Mouse (Mus musculus): ENCODE results near the gene Scn1b.

The Scn1b gene

DNA sequence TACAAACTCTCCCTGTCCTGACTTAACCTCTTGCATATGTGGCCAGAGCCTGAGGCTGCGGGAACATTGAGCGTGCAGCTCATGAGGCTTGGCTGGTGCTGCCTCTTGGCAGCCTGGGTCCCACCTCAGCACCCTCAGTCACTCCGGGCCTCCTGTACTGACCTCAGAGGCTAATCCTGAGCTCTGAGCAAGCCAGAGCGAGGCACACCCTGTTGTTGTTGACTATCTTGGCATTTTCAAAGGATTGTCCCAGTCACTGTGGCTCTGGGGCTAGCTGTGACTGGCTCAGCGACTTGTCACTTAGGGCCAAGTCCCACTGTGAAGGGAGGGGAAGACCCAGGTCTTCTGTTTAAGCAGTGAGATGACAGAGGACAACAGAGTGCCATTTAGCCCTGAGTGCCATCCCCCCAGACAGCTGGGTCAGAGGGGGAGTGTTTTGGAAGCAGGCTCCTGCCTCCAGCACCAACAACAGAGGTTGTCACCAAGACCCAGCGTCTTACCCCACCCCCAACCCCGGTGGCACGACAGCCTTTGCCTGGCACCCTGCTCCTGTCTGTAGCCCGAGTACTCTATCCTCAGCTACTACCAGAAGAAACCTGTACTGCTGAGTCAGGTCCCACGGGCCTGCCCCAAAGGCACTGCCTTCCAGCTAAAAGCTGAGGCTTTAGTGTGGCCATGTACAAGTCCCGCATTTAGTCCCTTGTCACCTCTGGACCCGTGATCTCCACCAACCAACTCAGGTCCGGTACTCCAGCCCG lies 43.8 kb downstream of the Scn1b start:
- DNase-seq = peak in 1 of 2 experiments; percentile 47

DNA sequence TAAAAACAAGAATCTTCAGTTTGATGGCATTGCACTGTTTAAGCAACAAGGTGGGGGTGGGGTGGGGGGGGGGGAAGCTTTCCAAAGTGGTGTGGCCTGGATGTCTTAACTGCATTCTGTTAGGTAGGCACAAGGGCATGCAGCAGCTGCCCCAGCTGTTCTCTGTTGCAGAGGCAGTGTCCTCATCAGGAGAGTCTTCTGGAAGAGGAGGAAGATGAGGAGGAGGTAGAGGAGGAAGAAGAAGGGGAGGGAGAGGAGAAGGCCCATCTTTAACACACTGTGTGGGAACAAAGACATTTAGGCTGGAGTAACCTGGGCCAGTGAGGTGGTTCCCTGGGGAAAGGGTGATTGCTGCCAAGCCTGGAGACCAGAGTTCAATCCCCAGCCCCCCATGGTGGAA lies 44.7 kb downstream of the Scn1b start:
- no peak for DNase-seq

DNA sequence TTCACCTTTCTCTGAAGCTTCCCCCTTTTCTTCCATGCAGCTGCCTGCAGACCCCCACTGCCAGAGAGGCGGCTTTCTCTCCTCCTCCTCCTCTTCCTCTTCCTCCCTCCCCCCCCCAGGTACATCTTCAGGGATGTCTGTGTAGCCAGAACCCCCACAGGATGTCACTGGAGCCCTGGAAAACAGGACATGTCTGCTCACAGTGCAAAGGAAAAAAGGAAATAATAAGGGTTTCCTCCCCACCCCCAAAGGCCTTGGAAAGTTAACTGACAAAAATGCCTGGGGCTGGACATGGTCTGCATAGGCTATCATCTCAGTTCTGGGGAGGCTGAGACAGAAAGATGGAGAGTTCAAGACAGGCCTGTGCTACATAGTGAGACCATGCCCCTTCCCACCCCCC lies 45.7 kb downstream of the Scn1b start:
- no peak for DNase-seq

- DNase-seq = no peak
These were observed 46.2 kb downstream of the Scn1b start for GRCm38 (mm10) chr7:31080611-31081010.

GRCm38 (mm10) chr7:31079670-31080069 lies 47.1 kb downstream of the Scn1b start:
- DNase-seq = no peak

DNA sequence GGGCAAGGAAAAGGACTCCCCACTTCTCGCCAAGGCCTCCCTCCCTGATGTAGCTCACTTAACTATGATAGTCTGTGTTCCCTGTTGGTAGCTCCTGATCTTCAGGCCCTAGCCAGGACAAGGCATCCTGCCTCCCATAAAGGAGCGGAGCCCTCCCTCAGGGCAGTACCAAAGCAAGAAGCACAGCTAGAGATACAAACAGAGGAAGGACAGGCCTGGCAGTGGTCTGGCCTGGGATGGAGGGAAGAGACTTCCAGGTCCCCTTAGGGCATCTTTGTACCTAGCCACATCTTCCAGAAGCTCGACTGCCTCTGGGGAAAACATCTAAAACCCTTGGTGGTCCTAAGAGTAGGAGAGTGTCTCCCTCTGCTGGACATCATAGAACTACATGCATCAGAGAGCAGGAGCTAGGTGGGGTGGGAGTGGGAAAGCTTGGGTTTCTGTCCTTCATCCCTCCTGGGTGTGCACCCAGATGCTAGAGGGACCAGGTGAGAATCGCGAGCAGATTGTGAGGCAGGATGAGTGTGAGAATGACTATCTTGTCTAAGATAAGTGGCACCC lies 48.8 kb downstream of the Scn1b start:
- DNase-seq = peak in 1 of 2 experiments; percentile 59

GRCm38 (mm10) chr7:31077470-31077869 lies 49.3 kb downstream of the Scn1b start:
- DNase-seq = no peak

- DNase-seq = peak in 1 of 2 experiments; percentile 52
These were observed 50.3 kb downstream of the Scn1b start, which contains the start of gene Fxyd3 for GRCm38 (mm10) chr7:31076492-31076891. Gene Fxyd3, minus strand, starts transcription at chr7:31076704.

DNA sequence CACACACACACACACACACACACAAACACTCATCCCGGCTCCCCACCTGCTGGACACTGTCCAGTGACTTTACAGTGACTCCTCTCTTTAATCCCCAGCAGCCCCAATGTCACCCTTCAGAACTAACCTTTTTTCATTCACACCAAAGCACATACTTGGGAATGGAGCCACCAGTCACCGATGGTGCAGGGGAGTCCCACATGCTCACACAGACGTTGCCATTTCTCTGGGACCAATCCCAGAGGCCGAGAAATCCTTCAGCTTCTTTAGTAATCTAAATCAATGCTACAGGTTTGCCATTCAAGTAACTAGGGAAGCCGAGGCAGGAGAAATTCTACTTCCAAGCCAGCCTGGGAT lies 52.1 kb downstream of the Scn1b start:
- no peak for DNase-seq

GRCm38 (mm10) chr7:31074061-31074712 lies 52.6 kb downstream of the Scn1b start:
- DNase-seq = no peak

DNA sequence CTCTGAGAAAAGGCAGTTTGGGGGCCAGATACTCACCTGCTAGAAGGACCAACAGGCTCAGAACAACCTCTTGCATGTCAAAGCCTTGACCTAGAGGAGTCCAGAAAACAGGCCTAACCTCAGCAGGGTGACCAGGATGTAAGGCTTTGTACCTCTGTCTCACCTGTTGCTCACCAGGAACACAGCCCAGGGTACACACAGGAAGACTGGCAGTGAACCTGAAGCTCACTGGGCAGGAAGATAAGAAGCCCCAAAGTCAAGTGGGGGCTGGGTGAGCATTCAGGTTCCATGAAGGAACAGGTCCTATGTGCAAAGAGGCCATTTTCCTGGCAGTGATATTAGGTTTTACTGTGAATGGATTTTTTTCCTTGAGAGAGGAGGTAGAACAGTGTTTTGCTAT lies 53.3 kb downstream of the Scn1b start:
- no peak for DNase-seq

GRCm38 (mm10) chr7:31072326-31072725 lies 54.5 kb downstream of the Scn1b start:
- no peak for DNase-seq

DNA sequence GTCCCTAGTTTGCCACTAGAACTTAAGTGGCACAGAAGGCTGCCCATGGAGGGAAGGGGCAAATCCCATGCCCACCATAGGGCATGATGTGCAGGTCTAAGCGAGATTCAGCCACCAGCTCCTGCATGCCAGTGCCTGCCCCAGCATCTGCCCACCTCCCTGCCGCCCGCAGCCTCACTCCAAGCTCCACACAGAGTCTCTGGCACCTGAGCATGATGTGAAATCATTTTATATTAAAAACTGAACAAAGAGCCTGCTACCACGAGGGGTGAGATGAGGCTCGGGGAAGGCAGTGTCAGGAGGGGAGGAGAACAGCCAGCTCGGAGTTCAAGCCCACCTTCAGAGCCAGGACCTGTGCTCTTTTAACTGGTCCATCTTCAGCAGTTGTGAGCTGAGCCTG lies 56.5 kb downstream of the Scn1b start:
- no peak for DNase-seq

DNA sequence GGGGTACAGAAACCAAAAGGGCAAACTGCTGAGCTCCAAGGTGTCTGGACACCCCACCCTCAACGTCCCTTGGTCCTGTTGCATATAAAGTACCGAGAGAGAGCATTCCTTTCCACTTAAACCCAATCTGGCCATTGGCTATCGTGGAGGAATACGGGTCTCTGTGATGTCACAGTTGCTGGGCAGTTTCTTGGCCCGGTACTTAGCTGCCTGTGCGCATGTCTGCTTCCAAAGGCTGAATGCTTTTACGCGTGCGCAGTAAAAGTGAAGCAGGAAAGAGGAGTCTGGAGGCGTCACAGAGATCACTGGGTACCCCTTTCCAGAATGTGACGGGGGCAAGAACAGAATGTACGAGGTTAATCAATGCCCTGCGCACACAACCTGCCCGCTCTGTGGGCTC lies 57.3 kb downstream of the Scn1b start:
- no peak for DNase-seq

GRCm38 (mm10) chr7:31067836-31068235 lies 59.0 kb downstream of the Scn1b start:
- DNase-seq = no peak

Measured in lung, postnatal 4 days (tissue).